Mouse (Mus musculus): ENCODE data around the gene Phyh.
A peak's percentile ranks its signal among the peaks of the same experiment; 100 is the strongest.

Gene Phyh

GRCm38 (mm10) chr2:4918860-4919739 lies at the start of gene Phyh:
Gene Phyh (plus strand): TSS chr2:4919019.
- peak; percentile 88 to 95 for DNase-seq

DNA sequence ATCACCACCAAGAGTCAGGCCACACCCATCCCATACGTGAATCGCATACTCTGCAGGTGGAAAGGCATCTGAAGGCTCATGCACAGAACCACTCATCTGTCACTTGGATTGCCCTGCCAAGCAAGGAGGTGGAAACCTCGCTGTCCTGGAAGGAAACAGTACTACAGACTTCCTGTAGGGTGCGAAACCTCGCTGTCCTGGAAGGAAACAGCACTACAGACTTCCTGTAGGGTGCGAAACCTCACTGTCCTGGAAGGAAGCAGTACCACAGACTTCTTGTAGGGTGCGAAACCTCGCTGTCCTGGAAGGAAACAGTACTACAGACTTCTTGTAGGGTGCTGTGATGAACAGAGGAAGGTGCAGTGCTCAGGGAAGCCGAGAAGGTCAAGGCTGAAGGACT lies 46.1 kb upstream of the Phyh start:
- DNase-seq: no peak

GRCm38 (mm10) chr2:4873331-4873730 lies 45.5 kb upstream of the Phyh start:
- DNase-seq: no peak

- DNase-seq: no peak
Observed at GRCm38 (mm10) chr2:4875090-4875489, 43.7 kb upstream of the Phyh start.

GRCm38 (mm10) chr2:4876131-4876530 lies 42.7 kb upstream of the Phyh start:
- no peak for DNase-seq

DNA sequence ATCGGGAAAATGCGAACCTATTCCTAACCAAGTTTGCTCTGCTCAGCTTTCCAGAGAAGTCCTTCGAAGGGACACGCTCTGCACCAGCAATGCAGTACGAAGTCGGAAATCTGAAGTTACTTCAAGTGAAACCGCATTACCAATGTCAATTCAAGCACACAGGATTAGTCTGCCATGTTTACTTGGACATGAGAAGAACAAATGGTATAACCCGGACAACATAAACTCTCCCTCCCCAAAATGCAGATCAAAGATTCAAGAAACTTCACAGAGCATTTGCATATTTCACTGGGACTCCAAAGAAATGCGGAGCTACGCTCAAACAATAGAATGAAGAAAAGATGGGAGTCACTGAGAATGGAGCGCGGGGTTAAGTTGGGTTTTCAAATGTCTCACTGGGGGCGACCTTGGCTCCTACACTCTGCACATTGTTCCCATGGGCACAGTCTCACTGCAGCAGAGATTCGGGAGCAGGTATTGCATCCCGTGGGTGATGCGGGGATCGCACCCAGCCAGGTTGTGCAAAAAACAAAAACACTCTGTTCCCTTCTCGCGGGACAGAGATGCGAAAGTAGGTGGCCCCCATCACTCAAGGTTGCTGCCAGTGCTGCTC lies 38.0 kb upstream of the Phyh start:
- peak; percentile 32 to 56 for DNase-seq

GRCm38 (mm10) chr2:4881350-4882248 lies 37.2 kb upstream of the Phyh start, which contains the start of gene Sephs1:
Gene Sephs1 (plus strand): TSS chr2:4881564.
- peak; percentile 84 to 91 for DNase-seq

DNA sequence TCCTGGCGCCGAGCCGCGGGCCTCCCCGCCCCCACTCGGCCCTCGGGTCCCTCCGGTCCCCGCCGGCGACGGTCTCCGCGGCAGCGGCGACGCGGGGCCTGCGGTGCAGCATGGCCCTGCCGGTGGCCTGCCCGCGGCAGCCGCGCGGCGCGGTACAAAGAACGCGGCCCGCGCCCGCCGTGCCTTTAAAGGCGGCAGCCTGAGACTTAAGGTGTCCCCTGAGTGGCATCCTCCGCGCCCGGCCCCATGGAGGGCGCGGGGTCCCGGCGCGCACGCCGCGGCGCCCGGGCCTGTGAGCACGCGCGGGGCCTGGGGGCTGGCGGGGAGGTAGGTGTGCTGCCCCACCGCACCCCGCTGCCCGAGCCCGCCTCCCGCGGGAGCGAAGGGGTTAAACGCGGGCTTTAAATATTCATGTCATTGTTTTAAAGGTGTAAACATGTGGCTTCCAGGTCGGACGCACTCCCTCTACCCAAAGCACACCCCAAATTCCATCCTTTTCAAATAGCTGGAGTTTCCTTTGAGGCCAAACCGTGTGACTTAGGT lies 36.5 kb upstream of the Phyh start:
- DNase-seq: peak in 1 of 2 experiments; percentile 51

GRCm38 (mm10) chr2:4883009-4883704 lies 35.7 kb upstream of the Phyh start:
- DNase-seq: no peak

GRCm38 (mm10) chr2:4886896-4887295 lies 31.9 kb upstream of the Phyh start:
- DNase-seq: no peak

GRCm38 (mm10) chr2:4895598-4895997 lies 23.2 kb upstream of the Phyh start:
- no peak for DNase-seq

GRCm38 (mm10) chr2:4896970-4897369 lies 21.8 kb upstream of the Phyh start:
- DNase-seq: no peak

GRCm38 (mm10) chr2:4900624-4901023 lies 18.2 kb upstream of the Phyh start:
- no peak for DNase-seq

GRCm38 (mm10) chr2:4902346-4902745 lies 16.5 kb upstream of the Phyh start:
- no peak for DNase-seq

GRCm38 (mm10) chr2:4907120-4907519 lies 11.7 kb upstream of the Phyh start:
- no peak for DNase-seq

- DNase-seq: no peak
Observed at GRCm38 (mm10) chr2:4907916-4908315, 10.9 kb upstream of the Phyh start.

DNA sequence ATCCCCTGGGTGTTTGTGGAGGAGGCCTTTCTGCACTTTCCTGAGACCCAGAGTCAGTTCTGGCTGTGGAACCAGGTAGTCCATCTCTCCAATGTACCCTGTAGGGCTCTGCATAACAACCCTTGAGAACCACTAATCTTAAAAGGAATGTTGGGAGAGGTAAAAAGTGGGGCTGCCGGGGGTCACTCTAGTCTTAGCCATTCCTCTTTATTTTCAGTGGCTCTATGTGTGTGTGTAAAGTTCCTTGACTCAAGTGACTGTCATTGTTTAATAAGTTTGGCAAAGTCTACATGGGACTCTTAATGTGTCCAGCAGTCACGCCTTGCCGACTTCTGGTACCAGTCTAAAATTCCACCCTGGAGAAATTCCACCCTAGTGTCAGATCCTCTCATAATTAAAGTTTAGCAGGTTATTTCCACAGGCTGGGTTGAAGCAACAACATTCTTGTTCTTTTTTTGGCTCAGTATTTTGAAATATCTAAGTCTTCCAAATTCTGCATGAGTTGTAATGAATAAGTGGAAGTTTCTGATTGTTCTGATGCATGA lies 10.0 kb upstream of the Phyh start:
- no peak for DNase-seq

DNA sequence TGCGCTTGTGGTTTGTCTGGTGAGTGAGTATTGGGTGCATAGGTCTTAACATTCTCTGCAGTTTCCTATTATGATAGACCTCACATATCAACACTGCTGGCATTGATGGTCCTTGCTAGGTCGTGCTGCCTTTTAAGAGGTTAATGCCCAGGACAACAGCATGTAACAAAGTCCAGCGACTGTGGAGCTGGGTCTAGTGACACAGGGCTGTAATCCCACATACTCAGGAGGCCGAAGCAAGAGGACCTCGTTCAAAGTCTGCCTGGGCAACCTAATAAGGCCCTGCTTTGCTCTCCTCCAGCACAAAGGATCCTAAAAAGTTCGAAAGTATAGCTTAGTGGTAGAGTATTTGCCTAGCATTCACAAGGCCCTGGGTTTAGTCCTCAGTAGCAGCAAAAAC lies 8.9 kb upstream of the Phyh start:
- no peak for DNase-seq

GRCm38 (mm10) chr2:4910521-4910920 lies 8.3 kb upstream of the Phyh start:
- DNase-seq: no peak

GRCm38 (mm10) chr2:4913949-4914348 lies 4.9 kb upstream of the Phyh start:
- no peak for DNase-seq

DNA sequence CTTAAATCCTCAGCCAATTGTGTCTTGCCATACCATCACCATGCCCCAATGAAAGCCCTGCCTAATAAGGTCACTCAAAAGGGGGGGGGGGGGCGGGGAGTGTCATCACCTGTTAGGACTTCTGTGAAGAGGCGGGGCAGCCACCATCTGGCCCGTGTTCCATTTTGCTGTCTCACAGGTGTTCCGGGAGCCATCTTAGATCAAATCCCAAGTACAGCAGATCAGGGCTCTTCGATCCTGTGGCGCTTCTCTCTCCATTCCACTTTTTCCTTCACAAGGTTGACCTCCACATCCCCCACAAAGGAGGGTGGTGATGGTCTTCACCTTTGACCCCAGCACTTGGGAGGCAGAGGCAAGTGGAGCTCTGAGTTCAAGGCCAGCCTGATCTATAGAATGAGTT lies 2.8 kb upstream of the Phyh start:
- DNase-seq: no peak
